Mouse (Mus musculus) small intestine, adult 2 months (tissue): ENCODE data around the gene Reln.

Source experiments
- CTCF ChIP-seq: fragments of 200-500 bp; IDR thresholded peaks from 2 replicates; pipeline ENCODE4 v1.5.1; 2012; ENCODE audit warnings: low read depth, mild to moderate bottlenecking, control low read depth, inconsistent platforms, low read length, moderate library complexity, mixed read lengths; ENCODE audit not compliant: insufficient replicate concordance, insufficient read length; ENCODE audit errors: extremely low read depth
- POLR2A ChIP-seq: fragments of 200-500 bp; IDR thresholded peaks from 2 replicates; pipeline ENCODE4 v1.6.1; 2012; ENCODE audit warnings: low read depth, mild to moderate bottlenecking, control low read depth, inconsistent platforms, low read length, moderate library complexity

GRCm38 (mm10) chr5:21944579-21944978 is 399.9 kb downstream of the Reln start:
- TF ChIP-seq POLR2A (no peak), CTCF (no peak)
